ENCODE assay signal across 33 mouse cellular contexts in the genomic region with DNA sequence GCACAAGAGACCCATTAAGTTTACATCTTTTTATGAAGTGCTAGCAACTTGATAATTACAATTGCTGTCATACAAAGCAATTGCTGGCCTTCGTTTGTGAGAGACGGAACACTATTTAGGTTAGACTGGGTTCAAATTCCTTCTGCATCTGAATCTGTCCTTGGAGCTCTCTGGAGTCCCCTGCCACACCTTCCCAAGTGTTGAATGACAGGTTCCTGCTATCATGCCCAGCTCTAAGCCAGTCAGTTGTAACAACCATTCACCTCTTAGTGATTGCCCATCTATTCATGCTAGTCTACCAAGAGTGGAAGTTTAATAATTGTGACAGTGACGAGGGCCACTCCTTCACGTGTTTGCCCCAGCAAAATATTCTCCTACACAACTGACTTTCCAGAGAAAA. TPM values are rescaled to one million over a fixed set of nuclear protein-coding genes. Genes with fewer than 3 reads are reported as not detected.
"Had no signal": no experiment of that assay in that cellular context is flagged by ENCODE, and none has a peak within 500 bp of the region (broad histone marks: within the 10 kb centered on the region; RNA-seq: fewer than 3 reads in every experiment).

No protein-coding gene starts in this region.

- H3K9ac ChIP-seq: embryonic facial prominence, embryonic 12.5 days; embryonic facial prominence, embryonic 13.5 days; embryonic facial prominence, embryonic 15.5 days; forebrain, embryonic 12.5 days; forebrain, embryonic 13.5 days; forebrain, embryonic 15.5 days; forebrain, postnatal 0 days had no signal

- H3K36me3 ChIP-seq: embryonic facial prominence, embryonic 10.5 days; embryonic facial prominence, embryonic 12.5 days; embryonic facial prominence, embryonic 13.5 days; embryonic facial prominence, embryonic 15.5 days; forebrain, embryonic 10.5 days; forebrain, embryonic 12.5 days; forebrain, embryonic 15.5 days had no signal

- H3K4me1 ChIP-seq: embryonic facial prominence, embryonic 10.5 days; embryonic facial prominence, embryonic 12.5 days; embryonic facial prominence, embryonic 13.5 days; embryonic facial prominence, embryonic 15.5 days; forebrain, embryonic 10.5 days; forebrain, embryonic 12.5 days; forebrain, embryonic 13.5 days; forebrain, embryonic 15.5 days had no signal

- H3K4me2 ChIP-seq: embryonic facial prominence, embryonic 12.5 days; embryonic facial prominence, embryonic 13.5 days; embryonic facial prominence, embryonic 15.5 days; forebrain, embryonic 12.5 days; forebrain, embryonic 13.5 days; forebrain, embryonic 15.5 days had no signal

- H3K9me3 ChIP-seq: embryonic facial prominence, embryonic 10.5 days; embryonic facial prominence, embryonic 12.5 days; embryonic facial prominence, embryonic 13.5 days; embryonic facial prominence, embryonic 15.5 days; forebrain, embryonic 10.5 days; forebrain, embryonic 12.5 days; forebrain, embryonic 13.5 days; forebrain, embryonic 15.5 days had no signal

- H3K4me3 ChIP-seq: embryonic facial prominence, embryonic 10.5 days; embryonic facial prominence, embryonic 12.5 days; embryonic facial prominence, embryonic 13.5 days; embryonic facial prominence, embryonic 15.5 days; erythroblast, embryonic 14.5 days; forebrain, embryonic 10.5 days; forebrain, embryonic 12.5 days; forebrain, embryonic 13.5 days; forebrain, embryonic 15.5 days; gastrocnemius, adult 2 months; heart, adult 2 months had no signal

- H3K27ac ChIP-seq: embryonic facial prominence, embryonic 10.5 days; embryonic facial prominence, embryonic 12.5 days; embryonic facial prominence, embryonic 13.5 days; embryonic facial prominence, embryonic 15.5 days; forebrain, embryonic 10.5 days; forebrain, embryonic 12.5 days; forebrain, embryonic 13.5 days; forebrain, embryonic 15.5 days; gastrocnemius, adult 2 months; heart, adult 2 months had no signal

- ATAC-seq: forebrain, embryonic 13.5 days; forebrain, embryonic 14.5 days; forebrain, embryonic 15.5 days; forebrain, embryonic 16.5 days; forebrain, postnatal 0 days had no signal

- H3K27me3 ChIP-seq: embryonic facial prominence, embryonic 12.5 days; embryonic facial prominence, embryonic 13.5 days; embryonic facial prominence, embryonic 15.5 days; forebrain, embryonic 12.5 days; forebrain, embryonic 13.5 days; forebrain, embryonic 15.5 days had no signal

- DNase-seq: cerebellum, adult 8-10 months; cerebellum, adult 9-10 months; cerebellum, adult 9-11 months; cerebellum, postnatal 10 days; cerebellum, postnatal 14 days; cerebellum, postnatal 25 days; cerebellum, postnatal 36 days; embryo, embryonic 11 days; forebrain, postnatal 0 days; gastrocnemius, adult 2 months; gastrocnemius, postnatal 10 days; gastrocnemius, postnatal 14 days; gastrocnemius, postnatal 25 days; gastrocnemius, postnatal 36 days; heart, adult 11 months; heart, adult 18-20 months; heart, adult 2 months had no signal

RNA-seq across cellular contexts. Expression of a gene that starts 12.2 kb away (rescaled TPM):
- polyA plus RNA-seq: cortical plate, adult 2 months; embryonic facial prominence, embryonic 10.5 days; embryonic facial prominence, embryonic 11.5 days; embryonic facial prominence, embryonic 15.5 days; erythroblast, embryonic 14.5 days; forebrain, embryonic 10.5 days; forebrain, embryonic 11.5 days; forebrain, embryonic 12.5 days; forebrain, embryonic 13.5 days; forebrain, embryonic 14.5 days; forebrain, embryonic 15.5 days; forebrain, embryonic 16.5 days; forebrain, postnatal 0 days; frontal cortex, adult 2 months; gonadal fat pad, adult 2 months had no signal
